Mouse (Mus musculus) cortical plate, adult 2 months (tissue): ENCODE data around the gene Olfr713.

ENCODE experiments used
- CTCF ChIP-seq: fragments of 200-500 bp; IDR thresholded peaks from 2 replicates; pipeline ENCODE4 v1.5.1; 2011; ENCODE audit warnings: mild to moderate bottlenecking, control low read depth, low read length; ENCODE audit not compliant: insufficient read depth; ENCODE audit errors: extremely low read depth
- POLR2A ChIP-seq: fragments of 200-500 bp; IDR thresholded peaks from 2 replicates; pipeline ENCODE4 v1.6.1; 2011; ENCODE audit warnings: mild to moderate bottlenecking, low read length, control low read depth; ENCODE audit not compliant: insufficient read depth; ENCODE audit errors: extremely low read depth

DNA sequence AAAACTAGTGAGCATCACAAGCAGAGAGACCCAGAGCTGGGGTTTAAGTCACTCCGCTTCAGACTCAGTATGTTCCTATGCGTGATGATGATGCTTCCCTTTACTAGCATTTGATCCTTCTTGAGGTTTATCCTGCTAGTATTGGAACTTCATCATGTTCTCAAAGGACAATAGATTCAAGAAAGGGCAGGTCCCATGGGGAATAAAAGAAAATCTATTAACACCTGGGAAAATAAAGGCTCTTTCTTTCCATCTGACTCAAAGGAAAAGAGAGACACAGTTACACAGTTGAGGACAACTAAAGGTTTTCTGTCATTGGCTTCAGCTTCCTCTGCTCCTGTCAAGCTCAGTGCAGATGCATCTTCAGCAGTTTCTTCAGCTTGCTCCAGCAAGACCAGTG, 39.7 kb downstream of the Olfr713 start, which contains the start of gene Olfr714:
- TF ChIP-seq CTCF (no peak), POLR2A (no peak)
